Mouse (Mus musculus): ENCODE measurements around the gene Samd4b.

Gene Samd4b

GRCm38 (mm10) chr7:28378769-28379651, 218.9 kb downstream of the Samd4b start:
- Histone ChIP-seq H3K9me3 (ENCODE audit: low read length) (no peaks in the 10 kb centered on the region), H3K36me3 (ENCODE audit: insufficient read depth, low read length) (peaks cover 16% of the 10 kb centered on the region), H3K27me3 (ENCODE audit: insufficient read depth, low read length) (no peaks in the 10 kb centered on the region), H3K4me3 (replicated peaks; ENCODE audit: low read length) (peak overlapping the region; percentile 89), H3K4me1 (replicated peaks; ENCODE audit: low read depth, low read length) (peaks cover 90% of the 10 kb centered on the region)
- TF ChIP-seq NANOG (IDR thresholded peaks at IDR 0.05; ENCODE audit: borderline replicate concordance, low read length), result no peak
- no peak for TF ChIP-seq POU5F1 (IDR thresholded peaks at IDR 0.05; ENCODE audit: borderline replicate concordance, low read length)
- no peak for TF ChIP-seq CTCF (conservative IDR thresholded peaks at IDR 0.05; ENCODE audit: low read length)

GRCm38 (mm10) chr7:28378066-28378690, 219.8 kb downstream of the Samd4b start:
- Histone ChIP-seq H3K36me3 (ENCODE audit: insufficient read depth, low read length) (peaks cover 13% of the 10 kb centered on the region), H3K4me3 (replicated peaks; ENCODE audit: low read length) (peak overlapping the region; percentile 89), H3K4me1 (replicated peaks; ENCODE audit: low read depth, low read length) (peaks cover 88% of the 10 kb centered on the region), H3K9me3 (ENCODE audit: low read length) (no peaks in the 10 kb centered on the region), H3K27me3 (ENCODE audit: insufficient read depth, low read length) (no peaks in the 10 kb centered on the region)
- TF ChIP-seq CTCF (conservative IDR thresholded peaks at IDR 0.05; ENCODE audit: low read length) (no peak), NANOG (IDR thresholded peaks at IDR 0.05; ENCODE audit: borderline replicate concordance, low read length) (no peak), POU5F1 (IDR thresholded peaks at IDR 0.05; ENCODE audit: borderline replicate concordance, low read length) (no peak)

DNA sequence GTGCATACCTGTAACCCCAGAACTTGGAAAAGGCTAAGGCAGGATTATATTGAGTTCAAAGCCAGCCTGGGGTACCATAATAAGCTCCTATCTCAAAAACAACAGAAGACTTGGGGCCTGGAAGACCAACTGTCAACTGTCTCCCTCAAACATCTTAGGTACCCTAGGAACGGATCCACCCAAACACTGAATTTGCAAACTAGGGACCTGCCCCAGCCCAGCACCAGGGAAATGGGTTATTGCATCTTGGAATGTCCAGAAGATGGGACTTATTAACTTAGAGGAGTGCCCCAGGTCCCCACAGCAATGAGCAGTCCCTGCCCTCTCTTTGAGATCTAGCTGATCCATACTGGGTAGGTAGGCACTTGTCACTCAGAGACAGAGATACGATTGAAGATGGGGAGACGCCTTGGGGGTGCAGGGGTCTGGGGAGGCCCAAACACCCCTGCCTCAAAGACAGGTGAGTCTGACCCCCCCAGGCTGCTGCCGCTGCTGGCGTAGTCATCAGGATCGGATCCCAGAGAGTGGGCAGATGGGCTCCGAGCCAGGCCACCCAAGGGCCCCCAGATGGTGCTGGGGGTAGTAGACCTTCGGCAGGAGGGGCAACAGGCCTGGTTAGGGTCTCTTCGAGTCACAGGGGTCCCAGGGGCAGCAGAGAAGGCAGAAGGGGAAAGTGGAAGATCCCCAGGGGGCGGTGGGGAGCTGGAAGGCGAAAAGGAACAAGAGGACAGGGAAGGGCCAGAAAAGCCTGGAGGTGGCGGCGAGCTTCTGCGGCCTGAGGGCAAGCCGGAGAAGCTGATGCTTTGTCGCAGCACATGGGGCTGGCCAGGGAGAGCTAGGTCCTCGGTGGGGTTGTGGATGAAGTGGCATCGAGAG, 220.5 kb downstream of the Samd4b start:
- Histone ChIP-seq H3K4me1 (replicated peaks; ENCODE audit: low read depth, low read length) (peaks cover 81% of the 10 kb centered on the region), H3K4me3 (replicated peaks; ENCODE audit: low read length) (peak overlapping the region; percentile 89), H3K36me3 (ENCODE audit: insufficient read depth, low read length) (peaks cover 13% of the 10 kb centered on the region), H3K27me3 (ENCODE audit: insufficient read depth, low read length) (no peaks in the 10 kb centered on the region), H3K9me3 (ENCODE audit: low read length) (no peaks in the 10 kb centered on the region)
- TF ChIP-seq POU5F1 (IDR thresholded peaks at IDR 0.05; ENCODE audit: borderline replicate concordance, low read length), result no peak
- no peak for TF ChIP-seq NANOG (IDR thresholded peaks at IDR 0.05; ENCODE audit: borderline replicate concordance, low read length)
- no peak for TF ChIP-seq CTCF (conservative IDR thresholded peaks at IDR 0.05; ENCODE audit: low read length)

DNA sequence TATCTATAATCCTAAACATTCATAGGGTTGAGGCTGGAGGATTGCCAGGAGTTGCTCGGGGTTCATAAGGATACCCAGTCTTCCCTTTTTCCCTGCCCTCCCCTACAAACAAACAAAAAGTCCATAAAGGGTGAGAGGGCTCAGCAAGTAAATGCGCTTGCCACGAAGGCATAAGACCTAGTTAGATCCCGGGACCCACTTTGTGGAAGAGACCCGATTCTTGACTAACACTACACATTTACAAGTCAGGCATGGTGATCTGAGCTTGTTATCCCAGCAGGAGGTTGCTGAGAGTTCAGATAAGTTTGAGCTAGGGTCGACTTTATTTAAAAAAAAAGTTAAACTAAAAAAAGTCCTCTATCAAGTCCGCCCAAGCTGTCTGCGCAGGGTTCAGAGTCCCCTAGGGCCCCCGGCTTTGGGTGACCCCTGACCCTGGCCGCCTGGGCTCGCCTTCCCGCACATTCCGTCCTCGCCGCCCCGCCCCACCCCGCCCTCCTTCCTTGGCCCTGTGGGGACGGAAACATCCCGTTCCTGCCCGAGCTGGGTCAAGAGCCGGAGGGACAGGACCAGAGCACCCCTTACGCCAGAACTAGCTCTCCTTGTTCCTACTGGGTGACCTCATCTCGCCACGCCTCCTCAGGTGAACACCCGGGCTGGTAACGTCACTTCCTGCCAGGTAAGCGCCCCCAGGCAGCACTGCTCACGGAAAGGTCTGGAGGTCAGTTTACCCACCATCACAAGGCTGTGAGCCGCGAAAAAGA, 221.8 kb downstream of the Samd4b start:
- peaks cover 73% of the 10 kb centered on the region for H3K4me1 ChIP-seq (replicated peaks; ENCODE audit: low read depth, low read length)
- H3K36me3 ChIP-seq (ENCODE audit: insufficient read depth, low read length), result peaks cover 13% of the 10 kb centered on the region
- no peaks in the 10 kb centered on the region for H3K9me3 ChIP-seq (ENCODE audit: low read length)
- TF ChIP-seq POU5F1 (IDR thresholded peaks at IDR 0.05; ENCODE audit: borderline replicate concordance, low read length) (no peak), NANOG (IDR thresholded peaks at IDR 0.05; ENCODE audit: borderline replicate concordance, low read length) (no peak), CTCF (conservative IDR thresholded peaks at IDR 0.05; ENCODE audit: low read length) (no peak)
- peak overlapping the region; percentile 89 for H3K4me3 ChIP-seq (replicated peaks; ENCODE audit: low read length)
- no peaks in the 10 kb centered on the region for H3K27me3 ChIP-seq (ENCODE audit: insufficient read depth, low read length)

DNA sequence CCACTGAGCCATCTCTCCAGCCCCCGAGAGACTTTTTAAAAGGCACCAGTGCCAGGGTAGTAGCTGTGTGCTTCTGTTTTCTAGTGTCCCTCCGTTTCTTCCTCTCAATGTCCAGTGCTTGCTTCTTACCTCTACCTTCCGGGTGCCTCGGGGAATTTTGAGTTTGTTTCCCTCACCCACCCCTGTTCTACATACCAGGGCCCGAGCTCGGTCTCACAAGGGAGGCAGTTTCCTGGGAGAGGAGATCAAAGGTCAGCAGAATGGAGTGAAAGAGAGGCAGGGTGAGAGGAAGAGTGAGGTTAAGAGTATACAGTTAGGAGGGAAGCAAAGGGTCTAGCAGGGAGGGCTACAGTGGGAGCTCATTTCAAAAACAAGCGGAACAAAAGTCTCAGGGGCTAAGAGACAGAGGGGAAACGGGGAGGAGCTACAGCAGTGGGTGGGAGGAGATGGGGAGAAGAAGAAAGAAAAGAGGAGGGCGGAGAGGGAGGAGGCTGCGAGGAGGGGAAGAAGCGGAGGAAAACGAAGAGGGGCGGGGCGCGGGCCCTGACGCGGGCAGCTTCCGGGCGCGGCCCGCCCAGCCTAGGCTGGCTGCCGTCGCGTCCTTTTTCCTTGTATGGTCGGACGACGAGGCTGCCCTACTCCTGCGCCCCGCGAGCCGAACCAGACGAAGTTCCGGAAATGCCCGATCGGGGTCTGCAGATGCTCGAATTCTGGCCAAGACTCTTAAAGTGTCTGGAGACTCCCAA, 222.6 kb downstream of the Samd4b start:
- TF ChIP-seq POU5F1 (IDR thresholded peaks at IDR 0.05; ENCODE audit: borderline replicate concordance, low read length) (no peak), NANOG (IDR thresholded peaks at IDR 0.05; ENCODE audit: borderline replicate concordance, low read length) (no peak), CTCF (conservative IDR thresholded peaks at IDR 0.05; ENCODE audit: low read length) (no peak)
- Histone ChIP-seq H3K9me3 (ENCODE audit: low read length) (no peaks in the 10 kb centered on the region), H3K27me3 (ENCODE audit: insufficient read depth, low read length) (peaks cover 8% of the 10 kb centered on the region), H3K4me3 (replicated peaks; ENCODE audit: low read length) (peak overlapping the region; percentile 89), H3K36me3 (ENCODE audit: insufficient read depth, low read length) (peaks cover 17% of the 10 kb centered on the region), H3K4me1 (replicated peaks; ENCODE audit: low read depth, low read length) (peaks cover 73% of the 10 kb centered on the region)

GRCm38 (mm10) chr7:28374647-28375046, 223.3 kb downstream of the Samd4b start:
- Histone ChIP-seq H3K4me3 (replicated peaks; ENCODE audit: low read length) (peak overlapping the region; percentile 89; the same call in 1 of the 2 replicates), H3K27me3 (ENCODE audit: insufficient read depth, low read length) (peaks cover 15% of the 10 kb centered on the region), H3K4me1 (replicated peaks; ENCODE audit: low read depth, low read length) (peaks cover 72% of the 10 kb centered on the region), H3K9me3 (ENCODE audit: low read length) (no peaks in the 10 kb centered on the region), H3K36me3 (ENCODE audit: insufficient read depth, low read length) (peaks cover 24% of the 10 kb centered on the region)
- no peak for TF ChIP-seq NANOG (IDR thresholded peaks at IDR 0.05; ENCODE audit: borderline replicate concordance, low read length)
- TF ChIP-seq CTCF (conservative IDR thresholded peaks at IDR 0.05; ENCODE audit: low read length), result no peak
- no peak for TF ChIP-seq POU5F1 (IDR thresholded peaks at IDR 0.05; ENCODE audit: borderline replicate concordance, low read length)

DNA sequence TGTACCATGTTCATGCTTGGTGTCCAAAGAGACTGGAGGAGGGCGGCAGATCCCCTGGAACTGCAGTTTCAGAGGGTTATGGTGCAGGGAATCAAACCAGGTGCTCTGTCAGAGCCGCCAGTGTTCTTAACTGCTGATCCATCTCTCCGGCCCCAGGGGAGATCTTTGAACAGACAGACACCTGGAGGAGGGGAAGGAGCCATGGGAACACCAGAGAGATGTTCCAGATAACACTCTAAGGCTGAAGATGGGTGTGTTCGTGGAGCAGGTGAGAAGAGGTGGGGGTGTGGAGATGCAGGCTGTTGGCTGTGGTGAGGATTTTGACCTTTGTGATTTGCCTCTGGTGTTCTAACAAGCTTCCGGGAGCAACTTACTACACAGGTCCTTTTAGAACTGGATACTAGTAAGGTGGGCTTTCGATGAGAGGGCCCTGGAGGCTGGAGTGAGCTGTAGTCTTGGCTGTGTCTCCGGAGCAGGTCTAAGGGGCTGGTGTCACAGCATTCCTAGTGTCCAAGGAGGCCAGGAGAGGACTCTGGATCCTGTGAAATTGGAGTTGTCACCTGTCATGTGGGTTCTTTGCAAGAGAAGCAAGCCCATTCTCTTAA, 224.0 kb downstream of the Samd4b start:
- Histone ChIP-seq H3K9me3 (ENCODE audit: low read length) (no peaks in the 10 kb centered on the region), H3K27me3 (ENCODE audit: insufficient read depth, low read length) (peaks cover 19% of the 10 kb centered on the region), H3K4me3 (replicated peaks; ENCODE audit: low read length) (no peak overlapping the region), H3K4me1 (replicated peaks; ENCODE audit: low read depth, low read length) (peaks cover 68% of the 10 kb centered on the region), H3K36me3 (ENCODE audit: insufficient read depth, low read length) (peaks cover 31% of the 10 kb centered on the region)
- TF ChIP-seq NANOG (IDR thresholded peaks at IDR 0.05; ENCODE audit: borderline replicate concordance, low read length) (no peak), CTCF (conservative IDR thresholded peaks at IDR 0.05; ENCODE audit: low read length) (no peak)

All from E14TG2a.4 (cell line).